Mouse (Mus musculus): ENCODE measurements at regions not wholly inside any gene's neighbourhood (a gene's known extent, or its start where the extent isn't known, plus 50 kb on each side); places are given as distances from the start of the nearest gene placed in this dataset.

DNA sequence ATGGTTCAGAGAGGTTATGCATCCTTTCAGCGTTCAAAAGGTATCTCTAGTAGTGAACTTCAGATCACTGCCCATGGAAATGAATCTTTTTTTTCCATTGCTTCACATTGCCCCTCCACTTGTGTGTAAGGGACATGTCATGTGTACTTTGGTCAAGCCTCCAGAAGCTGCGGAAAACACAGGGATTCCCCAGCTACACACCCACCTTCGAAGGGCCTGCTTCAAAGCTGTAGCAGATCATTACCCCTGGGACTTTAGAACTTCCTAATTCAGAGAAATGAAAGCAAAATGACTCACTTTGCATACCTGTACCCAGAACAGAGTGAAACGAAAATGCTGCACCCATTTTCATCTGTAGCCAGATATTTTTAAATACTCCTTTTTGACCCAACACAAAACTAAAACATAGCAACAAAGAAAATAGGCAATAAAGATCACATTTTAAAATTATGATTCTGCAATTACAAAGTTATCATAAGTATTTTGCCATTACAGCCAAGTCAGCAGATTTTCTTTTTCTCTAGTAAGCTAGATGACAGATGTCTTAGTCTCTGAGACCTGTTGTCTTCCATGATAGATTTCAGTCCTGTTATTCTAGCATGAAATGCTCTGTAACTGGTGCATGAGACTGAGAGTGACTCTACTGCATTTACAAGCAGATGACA lies 519.1 kb upstream of the A1bg start:
- no peak for ATAC-seq (replicated peaks; ENCODE audit: low FRiP score, low TSS enrichment, poor library complexity, severe bottlenecking)

DNA sequence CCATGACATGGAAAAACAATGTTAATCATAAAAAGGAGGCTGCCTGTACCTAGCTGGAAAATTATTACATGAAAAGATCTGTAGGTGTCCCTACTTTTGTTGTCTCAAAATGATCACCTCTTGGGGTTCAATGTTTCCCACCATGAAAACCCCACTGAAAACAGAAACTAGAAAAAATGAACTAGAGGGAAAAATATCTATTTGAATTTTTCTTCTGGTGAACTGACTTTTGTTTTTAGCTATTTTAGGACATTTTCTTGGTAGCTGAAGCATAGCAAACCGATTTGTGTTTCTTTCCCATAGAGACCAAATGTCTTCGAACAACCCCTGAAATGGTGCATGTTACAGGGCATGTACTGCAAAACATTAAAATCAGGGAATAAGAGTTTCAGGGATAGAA lies 518.2 kb upstream of the A1bg start:
- no peak for ATAC-seq (replicated peaks; ENCODE audit: low FRiP score, low TSS enrichment, poor library complexity, severe bottlenecking)

GRCm38 (mm10) chr15:61440284-61440683 lies 517.5 kb upstream of the A1bg start:
- ATAC-seq (replicated peaks; ENCODE audit: low FRiP score, low TSS enrichment, poor library complexity, severe bottlenecking) = no peak

GRCm38 (mm10) chr15:61439623-61440170 lies 516.9 kb upstream of the A1bg start:
- ATAC-seq (replicated peaks; ENCODE audit: low FRiP score, low TSS enrichment, poor library complexity, severe bottlenecking) = no peak

DNA sequence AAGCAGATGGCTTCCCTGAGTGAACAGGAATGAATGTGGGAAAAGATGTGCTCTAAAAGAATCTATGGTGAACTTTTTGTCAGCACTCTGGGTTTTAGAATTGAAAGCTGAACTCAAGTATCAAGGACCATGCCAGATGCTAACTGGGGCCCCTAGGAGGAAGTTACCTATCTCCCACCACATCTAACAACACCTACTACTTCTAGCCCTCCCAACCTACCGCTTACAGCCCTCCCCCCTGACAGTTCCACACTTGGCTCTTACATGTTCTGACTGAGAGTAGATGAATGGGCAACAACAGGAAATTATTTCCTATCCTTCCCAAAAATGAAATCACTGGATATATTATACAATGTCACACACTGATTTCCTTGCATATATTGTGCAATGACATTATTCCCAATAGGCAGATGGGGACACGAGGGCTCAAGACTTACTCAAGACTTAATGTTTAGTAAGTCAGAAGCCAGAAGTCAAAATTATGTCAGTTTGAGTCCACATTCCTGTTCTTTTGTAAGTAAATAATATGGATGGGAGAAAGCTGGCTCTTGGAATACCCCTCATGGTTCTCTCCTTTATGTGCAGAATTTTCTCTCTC lies 506.1 kb upstream of the A1bg start:
- no peak for ATAC-seq (replicated peaks; ENCODE audit: low FRiP score, low TSS enrichment, poor library complexity, severe bottlenecking)

- ATAC-seq (replicated peaks; ENCODE audit: low FRiP score, low TSS enrichment, poor library complexity, severe bottlenecking) = no peak
Measured at GRCm38 (mm10) chr15:61422989-61423388, 500.2 kb upstream of the A1bg start.

DNA sequence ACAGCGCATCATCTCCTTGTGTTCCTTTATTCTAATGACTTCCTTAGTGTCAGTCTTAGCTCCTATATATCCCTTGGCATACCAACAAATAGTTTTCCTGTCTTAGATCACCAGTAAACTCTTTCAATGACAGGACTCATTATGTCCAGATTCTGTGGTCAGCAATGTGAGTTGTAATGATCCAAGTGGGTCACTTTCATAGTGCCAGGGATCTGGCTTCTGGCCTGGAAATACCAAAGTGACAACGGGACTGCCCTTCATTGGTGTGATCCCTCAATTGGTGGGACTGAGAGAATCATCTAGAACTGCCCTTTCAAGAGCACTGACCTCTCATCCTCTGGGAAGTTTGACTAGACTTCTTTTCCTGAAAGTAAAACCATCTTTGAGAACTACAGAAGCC lies 494.7 kb upstream of the A1bg start:
- no peak for ATAC-seq (replicated peaks; ENCODE audit: low FRiP score, low TSS enrichment, poor library complexity, severe bottlenecking)

- ATAC-seq (replicated peaks; ENCODE audit: low FRiP score, low TSS enrichment, poor library complexity, severe bottlenecking) = no peak
Measured at GRCm38 (mm10) chr15:61416841-61417240, 494.0 kb upstream of the A1bg start.

DNA sequence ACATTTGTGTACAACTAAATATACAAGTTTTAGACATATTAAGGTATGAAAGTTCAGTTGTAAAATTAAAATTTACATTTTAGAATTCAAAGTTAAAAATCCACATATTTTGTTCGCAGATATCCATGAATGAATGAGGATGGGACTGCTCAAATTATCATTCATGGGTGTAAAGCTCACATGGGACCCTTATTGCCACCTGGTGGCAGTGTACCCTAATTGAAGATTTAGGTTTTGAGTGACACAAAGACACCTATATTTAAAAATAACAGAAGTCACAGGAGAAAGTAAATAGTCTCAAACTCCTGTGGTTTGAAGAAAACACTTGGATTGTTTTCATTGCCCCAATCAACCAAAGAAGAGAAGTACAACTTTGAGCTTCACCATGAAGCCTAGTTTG lies 492.8 kb upstream of the A1bg start:
- no peak for ATAC-seq (replicated peaks; ENCODE audit: low FRiP score, low TSS enrichment, poor library complexity, severe bottlenecking)

- no peak for ATAC-seq (replicated peaks; ENCODE audit: low FRiP score, low TSS enrichment, poor library complexity, severe bottlenecking)
Measured at GRCm38 (mm10) chr15:61411821-61412220, 489.0 kb upstream of the A1bg start.

DNA sequence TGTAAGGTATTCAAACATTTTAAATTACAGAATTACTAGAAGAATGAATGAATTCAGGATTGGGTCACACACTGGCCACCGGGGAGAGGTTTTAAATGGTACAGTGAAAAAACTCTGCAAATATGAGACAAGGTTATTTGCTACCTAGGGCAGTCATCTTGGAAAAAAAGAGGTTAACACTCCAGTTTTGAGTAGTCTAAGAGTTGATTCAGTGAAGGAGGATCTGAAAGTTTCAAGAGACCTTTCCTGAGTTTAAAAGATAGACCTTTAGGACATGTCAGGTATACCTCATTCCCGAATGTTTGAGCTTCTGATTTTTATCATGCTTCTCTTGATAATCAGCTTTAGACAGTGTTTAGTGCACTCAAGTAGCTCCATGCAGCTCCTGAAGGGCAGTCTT lies 488.0 kb upstream of the A1bg start:
- ATAC-seq (replicated peaks; ENCODE audit: low FRiP score, low TSS enrichment, poor library complexity, severe bottlenecking) = no peak

DNA sequence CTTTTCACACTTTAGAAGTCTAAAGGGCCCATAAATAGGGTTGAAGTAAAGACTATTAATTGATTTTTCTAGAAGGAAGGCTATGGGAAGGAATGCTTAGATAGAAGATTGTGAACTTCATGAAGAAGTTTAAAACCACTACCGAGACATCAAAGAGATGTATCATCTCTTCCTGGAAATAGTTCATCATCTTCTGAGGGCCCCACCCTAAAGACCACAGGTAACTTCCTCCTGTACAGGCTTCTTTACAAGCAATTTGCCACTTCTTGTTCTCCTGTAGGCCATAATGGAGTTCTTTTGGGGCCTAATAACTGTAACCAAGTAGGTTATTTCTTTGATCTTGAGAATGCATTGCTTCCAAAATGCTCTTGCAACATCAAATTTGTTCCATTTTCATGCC lies 485.8 kb upstream of the A1bg start:
- no peak for ATAC-seq (replicated peaks; ENCODE audit: low FRiP score, low TSS enrichment, poor library complexity, severe bottlenecking)

- ATAC-seq (replicated peaks; ENCODE audit: low FRiP score, low TSS enrichment, poor library complexity, severe bottlenecking) = no peak
Measured at GRCm38 (mm10) chr15:61400720-61401119, 477.9 kb upstream of the A1bg start.

DNA sequence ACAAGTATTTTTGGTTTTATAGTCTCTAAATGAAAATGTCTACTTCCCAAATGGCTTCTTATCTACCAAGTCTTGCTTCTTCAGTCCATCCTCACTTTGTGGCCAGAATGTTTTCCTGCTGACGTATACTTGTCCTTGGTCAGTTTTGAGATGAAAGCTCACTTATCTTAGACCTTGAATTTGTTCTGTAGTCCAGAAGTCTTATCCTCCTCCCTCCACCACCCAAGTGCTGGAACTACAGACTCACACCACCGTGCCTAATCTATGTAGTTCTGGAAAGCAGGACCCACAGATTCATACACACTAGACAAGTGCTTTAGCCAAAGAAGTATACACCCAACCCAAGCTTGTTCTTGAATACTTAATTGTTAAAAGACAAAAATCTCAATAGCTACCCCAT lies 477.2 kb upstream of the A1bg start:
- no peak for ATAC-seq (replicated peaks; ENCODE audit: low FRiP score, low TSS enrichment, poor library complexity, severe bottlenecking)

GRCm38 (mm10) chr15:61398829-61399228 lies 476.0 kb upstream of the A1bg start:
- no peak for ATAC-seq (replicated peaks; ENCODE audit: low FRiP score, low TSS enrichment, poor library complexity, severe bottlenecking)

GRCm38 (mm10) chr15:61397061-61397460 lies 474.2 kb upstream of the A1bg start:
- ATAC-seq (replicated peaks; ENCODE audit: low FRiP score, low TSS enrichment, poor library complexity, severe bottlenecking) = no peak

DNA sequence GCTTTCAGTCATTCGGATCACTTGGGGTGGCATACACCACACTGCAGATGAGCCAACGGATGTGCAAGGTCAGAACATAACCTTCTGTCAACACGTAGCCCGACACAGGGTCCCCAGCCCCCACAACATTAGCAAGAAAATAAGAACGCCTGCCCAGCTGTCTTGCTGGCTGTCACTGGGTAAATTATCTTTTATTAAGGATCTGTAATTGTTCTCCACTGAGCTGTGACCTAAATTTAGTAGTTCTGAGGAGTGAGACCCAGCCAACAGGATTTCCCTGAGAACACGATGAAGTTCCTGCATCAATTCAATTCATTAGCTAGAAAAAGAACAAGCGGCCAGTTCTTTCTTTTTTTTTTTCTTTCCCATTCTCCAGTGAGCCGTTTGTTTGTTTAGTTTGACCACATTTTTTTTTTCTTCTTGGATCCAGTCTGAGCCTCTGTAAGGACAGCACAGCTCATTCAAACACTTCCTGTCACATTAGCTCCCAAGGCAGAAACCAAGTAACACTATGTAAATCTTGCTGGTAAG lies 472.5 kb upstream of the A1bg start:
- no peak for ATAC-seq (replicated peaks; ENCODE audit: low FRiP score, low TSS enrichment, poor library complexity, severe bottlenecking)

GRCm38 (mm10) chr15:61380666-61381065 lies 457.9 kb upstream of the A1bg start:
- no peak for ATAC-seq (replicated peaks; ENCODE audit: low FRiP score, low TSS enrichment, poor library complexity, severe bottlenecking)

DNA sequence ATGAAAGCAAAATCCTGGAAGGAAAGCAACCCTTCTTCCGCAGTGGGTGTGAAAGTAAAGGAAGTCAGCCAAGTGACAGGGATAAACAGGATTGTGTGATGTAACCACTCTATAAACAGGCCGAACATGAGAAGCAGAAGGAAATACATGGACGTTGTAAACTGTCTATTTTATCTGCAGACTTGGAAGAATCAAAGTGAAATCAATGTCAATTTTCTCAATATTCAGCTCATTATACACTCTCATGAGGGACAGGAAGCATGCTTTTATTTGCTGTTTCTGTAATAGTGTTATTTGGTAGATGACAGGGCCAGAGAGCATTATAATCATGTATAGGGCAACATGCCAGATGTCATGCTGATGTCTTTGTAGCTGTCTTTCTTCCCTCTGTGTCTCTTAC lies 443.5 kb upstream of the A1bg start:
- no peak for ATAC-seq (replicated peaks; ENCODE audit: low FRiP score, low TSS enrichment, poor library complexity, severe bottlenecking)

- ATAC-seq (replicated peaks; ENCODE audit: low FRiP score, low TSS enrichment, poor library complexity, severe bottlenecking) = no peak
Measured at GRCm38 (mm10) chr15:61365511-61365910, 442.7 kb upstream of the A1bg start.

GRCm38 (mm10) chr15:61364461-61364860 lies 441.6 kb upstream of the A1bg start:
- no peak for ATAC-seq (replicated peaks; ENCODE audit: low FRiP score, low TSS enrichment, poor library complexity, severe bottlenecking)
